19 mouse cellular contexts compared by ENCODE assay signal in the genomic region with DNA sequence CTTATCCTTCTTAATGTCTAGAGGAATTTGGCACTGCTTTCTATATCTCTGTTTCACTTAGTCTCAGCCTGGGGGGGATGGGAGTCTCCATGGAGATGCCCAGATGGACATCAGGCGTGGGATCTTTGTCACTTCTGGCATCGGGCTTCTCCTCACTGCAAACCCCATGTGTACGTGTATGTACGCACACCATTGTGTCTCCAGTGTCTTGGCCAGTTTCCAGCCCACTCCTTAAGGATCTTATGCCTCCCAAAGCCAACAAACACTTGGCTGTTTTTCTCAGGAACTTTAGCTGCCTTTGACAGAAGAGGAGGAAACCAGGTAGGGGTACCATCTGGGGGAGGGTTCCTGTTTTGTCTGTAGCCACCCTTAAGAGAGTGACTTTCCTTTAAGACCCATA. TPM values are rescaled to one million over a fixed set of nuclear protein-coding genes. Genes with fewer than 3 reads are reported as not detected.
A peak's percentile ranks its signal among the peaks of the same experiment; 100 is the strongest.
DNase-seq lines count a peak whose midpoint lies in the region; ATAC-seq and TF ChIP-seq lines count a peak whose summit lies in the region.
"Had no signal": no experiment of that assay in that cellular context is flagged by ENCODE, and none has a peak within 500 bp of the region (broad histone marks: within the 10 kb centered on the region; RNA-seq: fewer than 3 reads in every experiment).

No protein-coding gene starts in this region.

- no peak for ATAC-seq in kidney, postnatal 0 days (replicated peaks; ENCODE audit: low FRiP score, low read depth)
- ATAC-seq in kidney, embryonic 16.5 days (ENCODE audit: low FRiP score, low TSS enrichment): no peak
- ATAC-seq in lung, postnatal 0 days: peak; percentile 61
- no peak for ATAC-seq in forebrain, postnatal 0 days
- ATAC-seq: CD4-positive, CD25-positive, alpha-beta regulatory T cell, adult 4 months; forebrain, embryonic 15.5 days had no signal

- TF ChIP-seq EP300 in lung, postnatal 0 days (IDR thresholded peaks at IDR 0.05): no peak

- H3K9me3 ChIP-seq in kidney, postnatal 0 days (replicated peaks; ENCODE audit: low read length): no peaks in the 10 kb centered on the region
- H3K9me3 ChIP-seq in kidney, embryonic 16.5 days (ENCODE audit: low read length): no peaks in the 10 kb centered on the region
- H3K9me3 ChIP-seq in lung, postnatal 0 days (ENCODE audit: low read length): no peaks in the 10 kb centered on the region
- H3K9me3 ChIP-seq in forebrain, postnatal 0 days (ENCODE audit: low read length): no peaks in the 10 kb centered on the region
- H3K9me3 ChIP-seq: forebrain, embryonic 15.5 days; midbrain, embryonic 10.5 days; neural tube, embryonic 15.5 days had no signal

- no peak for TF ChIP-seq CTCF in kidney, postnatal 0 days (IDR thresholded peaks at IDR 0.05; ENCODE audit: low read depth)
- TF ChIP-seq CTCF in lung, postnatal 0 days (IDR thresholded peaks at IDR 0.05): no peak
- TF ChIP-seq CTCF in forebrain, postnatal 0 days (IDR thresholded peaks at IDR 0.05; ENCODE audit: low read depth): no peak

- H3K36me3 ChIP-seq in kidney, postnatal 0 days (ENCODE audit: insufficient read depth, low read length): no peaks in the 10 kb centered on the region
- H3K36me3 ChIP-seq in kidney, embryonic 16.5 days (ENCODE audit: insufficient read depth, low read length): no peaks in the 10 kb centered on the region
- no peaks in the 10 kb centered on the region for H3K36me3 ChIP-seq in lung, postnatal 0 days (ENCODE audit: insufficient read depth, low read length)
- H3K36me3 ChIP-seq in forebrain, postnatal 0 days (ENCODE audit: insufficient read depth): no peaks in the 10 kb centered on the region
- H3K36me3 ChIP-seq: forebrain, embryonic 15.5 days; midbrain, embryonic 10.5 days; neural tube, embryonic 15.5 days had no signal

- DNase-seq in heart, adult 11 months: peak; percentile 93
- DNase-seq in heart, postnatal 4 days: no peak
- no peak for DNase-seq in kidney, postnatal 0 days (ENCODE audit: low spot score)
- peak; percentile 49 to 65 for DNase-seq in lung, adult 18-20 months
- DNase-seq in lung, postnatal 0 days (ENCODE audit: low spot score): peak; percentile 62
- no peak for DNase-seq in thymus, postnatal 14 days
- no peak for DNase-seq in forebrain, postnatal 0 days
- DNase-seq: adrenal gland, postnatal 14 days; cerebellum, adult 8-10 months; gastrocnemius, postnatal 25 days; thymus, adult 2 months had no signal

- H3K4me2 ChIP-seq in kidney, postnatal 0 days (ENCODE audit: low read length): 0 out of 2 replicates have a peak overlapping the region, but pooled peaks have one; percentile 28
- no peak overlapping the region for H3K4me2 ChIP-seq in kidney, embryonic 16.5 days (replicated peaks; ENCODE audit: low read depth, low read length)
- H3K4me2 ChIP-seq in lung, postnatal 0 days (replicated peaks; ENCODE audit: low read depth, low read length): peak overlapping the region; percentile 45
- no peak overlapping the region for H3K4me2 ChIP-seq in forebrain, postnatal 0 days (ENCODE audit: low read depth)
- H3K4me2 ChIP-seq: forebrain, embryonic 15.5 days; hindbrain, embryonic 14.5 days had no signal

- no peaks in the 10 kb centered on the region for H3K27me3 ChIP-seq in kidney, postnatal 0 days (ENCODE audit: insufficient read depth, low read length)
- no peaks in the 10 kb centered on the region for H3K27me3 ChIP-seq in kidney, embryonic 16.5 days (ENCODE audit: insufficient read depth, low read length)
- H3K27me3 ChIP-seq in lung, postnatal 0 days (replicated peaks; ENCODE audit: insufficient read depth, low read length): no peaks in the 10 kb centered on the region
- no peaks in the 10 kb centered on the region; the same call in 1 of the 2 replicates for H3K27me3 ChIP-seq in forebrain, postnatal 0 days (ENCODE audit: insufficient read depth, low read length)

- no peak overlapping the region for H3K9ac ChIP-seq in kidney, postnatal 0 days (ENCODE audit: low read depth, low read length)
- H3K9ac ChIP-seq in kidney, embryonic 16.5 days (replicated peaks; ENCODE audit: low read length): no peak overlapping the region
- no peak overlapping the region for H3K9ac ChIP-seq in lung, postnatal 0 days (replicated peaks; ENCODE audit: low read depth)
- no peak overlapping the region for H3K9ac ChIP-seq in forebrain, postnatal 0 days
- H3K9ac ChIP-seq: forebrain, embryonic 15.5 days; hindbrain, embryonic 14.5 days; liver, embryonic 14.5 days; neural tube, embryonic 15.5 days had no signal

- no peak overlapping the region for H3K4me3 ChIP-seq in kidney, postnatal 0 days (replicated peaks; ENCODE audit: low read depth, low read length)
- H3K4me3 ChIP-seq in kidney, embryonic 16.5 days (ENCODE audit: low read length): no peak overlapping the region
- H3K4me3 ChIP-seq in lung, postnatal 0 days (ENCODE audit: low read depth, low read length): peak overlapping the region; percentile 26
- H3K4me3 ChIP-seq in forebrain, postnatal 0 days (ENCODE audit: low read depth, low read length): no peak overlapping the region
- H3K4me3 ChIP-seq: forebrain, embryonic 15.5 days; midbrain, embryonic 10.5 days; neural tube, embryonic 15.5 days had no signal

- WGBS in kidney, postnatal 0 days: 53% methylated on average over 4 of the region's 4 CpGs
- WGBS in kidney, embryonic 16.5 days: 55% methylated on average over 4 of the region's 4 CpGs
- WGBS in lung, postnatal 0 days: 17% methylated on average over 4 of the region's 4 CpGs
- WGBS in forebrain, postnatal 0 days: 37% methylated on average over 4 of the region's 4 CpGs

- H3K4me1 ChIP-seq in kidney, postnatal 0 days (replicated peaks; ENCODE audit: insufficient read depth, low read length): no peaks in the 10 kb centered on the region
- no peaks in the 10 kb centered on the region for H3K4me1 ChIP-seq in kidney, embryonic 16.5 days (ENCODE audit: insufficient read depth, low read length)
- no peaks in the 10 kb centered on the region; the same call in 1 of the 2 replicates for H3K4me1 ChIP-seq in lung, postnatal 0 days (ENCODE audit: insufficient read depth, low read depth, low read length)
- H3K4me1 ChIP-seq in forebrain, postnatal 0 days (ENCODE audit: insufficient read depth): no peaks in the 10 kb centered on the region
- H3K4me1 ChIP-seq: forebrain, embryonic 15.5 days; midbrain, embryonic 10.5 days; neural tube, embryonic 15.5 days had no signal

- no peak overlapping the region for H3K27ac ChIP-seq in kidney, postnatal 0 days
- no peak overlapping the region for H3K27ac ChIP-seq in kidney, embryonic 16.5 days (ENCODE audit: low read length)
- peak overlapping the region; percentile 66 for H3K27ac ChIP-seq in lung, postnatal 0 days (ENCODE audit: low read length)
- H3K27ac ChIP-seq in forebrain, postnatal 0 days (ENCODE audit: low read depth, low read length): no peak overlapping the region
- H3K27ac ChIP-seq: hindbrain, embryonic 14.5 days; liver, embryonic 14.5 days; midbrain, embryonic 10.5 days; stomach, postnatal 0 days had no signal

RNA-seq across cellular contexts. Expression of a gene that starts 0.7 kb away (rescaled TPM):
- 10 to 100 TPM; 16.9 to 20.7 TPM for total RNA-seq in heart, postnatal 4 days (2021)
- polyA plus RNA-seq in kidney, postnatal 0 days (2015; fragmentation: Nextera tagmentation; extraction: Ambion mirVana): 15.3 and 17.7 TPM in 2 replicates
- 7.0 and 9.8 TPM in 2 replicates for polyA plus RNA-seq in kidney, embryonic 16.5 days (2015; fragmentation: Nextera tagmentation; extraction: Ambion mirVana)
- polyA plus RNA-seq in lung, postnatal 0 days (2015; fragmentation: Nextera tagmentation; extraction: Ambion mirVana): 158 and 169 TPM in 2 replicates
- total RNA-seq in forebrain, postnatal 0 days (2014; rRNA removed): 17.2 and 21.8 TPM in 2 replicates
- polyA plus RNA-seq in forebrain, postnatal 0 days (2015; fragmentation: Nextera tagmentation; extraction: Ambion mirVana): 9.8 and 10.9 TPM in 2 replicates
- polyA plus RNA-seq: CD4-positive, CD25-positive, alpha-beta regulatory T cell, adult 4 months had no signal

RNA-seq across cellular contexts. Expression of a gene that starts 12.0 kb away (rescaled TPM):
- total RNA-seq in heart, postnatal 4 days (2021): 10 to 100 TPM; 15.8 to 17.5 TPM
- 35.8 and 35.9 TPM in 2 replicates for polyA plus RNA-seq in kidney, postnatal 0 days (2015; fragmentation: Nextera tagmentation; extraction: Ambion mirVana)
- polyA plus RNA-seq in kidney, embryonic 16.5 days (2015; fragmentation: Nextera tagmentation; extraction: Ambion mirVana): 36.4 and 39.3 TPM in 2 replicates
- polyA plus RNA-seq in lung, postnatal 0 days (2015; fragmentation: Nextera tagmentation; extraction: Ambion mirVana): 32.1 and 35.9 TPM in 2 replicates
- 39.7 and 41.1 TPM in 2 replicates for total RNA-seq in forebrain, postnatal 0 days (2014; rRNA removed)
- 38.9 and 43.7 TPM in 2 replicates for polyA plus RNA-seq in forebrain, postnatal 0 days (2015; fragmentation: Nextera tagmentation; extraction: Ambion mirVana)

RNA-seq across cellular contexts. Expression of a gene that starts 17.6 kb away (rescaled TPM):
- total RNA-seq in heart, postnatal 4 days (2021): 1 to 10 TPM; 6.1 to 7.9 TPM
- polyA plus RNA-seq in kidney, postnatal 0 days (2015; fragmentation: Nextera tagmentation; extraction: Ambion mirVana): 13.0 and 15.0 TPM in 2 replicates
- 21.9 and 25.3 TPM in 2 replicates for polyA plus RNA-seq in kidney, embryonic 16.5 days (2015; fragmentation: Nextera tagmentation; extraction: Ambion mirVana)
- 13.4 and 14.5 TPM in 2 replicates for polyA plus RNA-seq in lung, postnatal 0 days (2015; fragmentation: Nextera tagmentation; extraction: Ambion mirVana)
- 6.5 and 8.9 TPM in 2 replicates for total RNA-seq in forebrain, postnatal 0 days (2014; rRNA removed)
- polyA plus RNA-seq in forebrain, postnatal 0 days (2015; fragmentation: Nextera tagmentation; extraction: Ambion mirVana): 7.0 and 8.8 TPM in 2 replicates

RNA-seq across cellular contexts. Expression of a gene that starts 34.4 kb away (rescaled TPM):
- 10 to 100 TPM; 13.0 to 13.7 TPM for total RNA-seq in heart, postnatal 4 days (2021)
- polyA plus RNA-seq in kidney, postnatal 0 days (2015; fragmentation: Nextera tagmentation; extraction: Ambion mirVana): 30.9 and 32.6 TPM in 2 replicates
- polyA plus RNA-seq in kidney, embryonic 16.5 days (2015; fragmentation: Nextera tagmentation; extraction: Ambion mirVana): 36.3 and 39.6 TPM in 2 replicates
- 24.6 and 26.4 TPM in 2 replicates for polyA plus RNA-seq in lung, postnatal 0 days (2015; fragmentation: Nextera tagmentation; extraction: Ambion mirVana)
- 6.3 and 8.3 TPM in 2 replicates for total RNA-seq in forebrain, postnatal 0 days (2014; rRNA removed)
- 6.7 TPM in 2 replicates for polyA plus RNA-seq in forebrain, postnatal 0 days (2015; fragmentation: Nextera tagmentation; extraction: Ambion mirVana)

Comparison
In these comparisons a context has a peak if more than half of its experiments do, and no peak if none do; other contexts are left out.
1. DNase-seq: peak in heart, adult 11 months (single experiment), lung, adult 18-20 months (2 of 2) and lung, postnatal 0 days (single experiment); none in heart, postnatal 4 days (single experiment), kidney, postnatal 0 days (single experiment), thymus, postnatal 14 days (single experiment) and forebrain, postnatal 0 days (single experiment).
2. H3K4me2 ChIP-seq: peak in kidney, postnatal 0 days (single experiment) and lung, postnatal 0 days (single experiment); none in kidney, embryonic 16.5 days (single experiment) and forebrain, postnatal 0 days (single experiment).